Mouse (Mus musculus): Measurements from ENCODE around the gene Ube2dnl2. TPM values are rescaled to one million over a fixed set of nuclear protein-coding genes. Genes with fewer than 3 reads are reported as not detected.

Ube2dnl2 gene
- total RNA-seq (2015; ENCODE audit: low replicate concordance) (not detected in 2 replicates), total RNA-seq (2017; ENCODE audit: low replicate concordance) (not detected in 2 replicates)

DNA sequence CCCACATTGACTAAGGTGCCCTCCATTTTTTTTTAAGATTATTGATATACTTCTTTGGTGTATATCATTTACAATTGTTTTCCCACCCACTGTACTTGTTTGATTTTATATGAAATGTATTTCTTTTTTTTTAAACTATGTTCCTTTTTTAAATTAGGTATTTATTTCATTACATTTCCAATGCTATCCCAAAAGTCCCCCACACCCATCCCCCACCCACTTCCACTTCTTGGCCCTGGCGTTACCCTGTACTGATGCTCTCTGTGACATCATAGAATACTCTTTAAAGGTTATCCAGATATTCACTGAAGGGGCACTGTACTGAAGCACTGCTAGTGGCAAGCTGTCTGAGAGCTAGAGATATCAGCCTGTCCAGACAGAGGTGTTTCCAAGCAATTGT, at the start of gene Ube2dnl2:
Gene Ube2dnl2 (plus strand): TSS at position 301 of the 400 bp plus-strand sequence.
- ATAC-seq (replicated peaks; ENCODE audit: low FRiP score, poor library complexity, severe bottlenecking) = no peak

DNA sequence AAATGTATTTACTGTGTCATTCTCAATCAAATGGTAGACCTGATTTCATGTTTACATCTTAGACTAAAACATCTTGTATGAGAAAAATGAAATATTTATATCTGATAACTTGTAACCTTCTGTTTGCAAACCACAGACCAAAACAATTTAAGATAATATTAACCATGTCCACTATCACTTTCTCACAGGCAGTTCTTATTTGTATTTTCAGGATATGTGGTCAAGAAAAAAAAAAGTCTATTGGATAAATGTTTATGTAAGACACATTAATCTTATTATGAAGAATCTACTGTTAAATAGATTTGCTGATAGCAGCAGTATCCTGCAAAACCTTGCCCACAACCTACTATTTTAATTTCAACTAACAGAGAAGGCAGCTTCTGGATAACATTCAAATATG, 11.9 kb upstream of the Ube2dnl2 start:
- no peak for ATAC-seq (replicated peaks; ENCODE audit: low FRiP score, poor library complexity, severe bottlenecking)

DNA sequence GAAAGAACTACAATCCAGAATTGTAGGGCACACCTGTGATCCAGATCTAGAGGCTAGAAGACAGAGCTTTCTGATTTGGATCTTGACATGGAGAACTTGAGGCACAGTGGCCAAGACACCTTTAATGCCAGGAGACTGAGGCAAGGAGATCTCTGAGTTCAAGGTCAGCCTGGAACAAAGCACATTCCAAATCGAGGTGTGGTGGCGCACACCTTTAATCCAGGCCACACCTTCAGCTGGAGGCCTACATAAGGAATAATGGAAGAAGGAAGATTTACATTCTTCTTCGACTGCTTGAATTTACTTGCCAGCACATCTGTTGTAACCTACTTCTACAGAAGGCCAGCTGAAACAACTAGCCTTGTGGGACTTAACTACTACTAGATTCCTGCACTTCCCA, 9.9 kb upstream of the Ube2dnl2 start:
- no peak for ATAC-seq (replicated peaks; ENCODE audit: low FRiP score, poor library complexity, severe bottlenecking)

DNA sequence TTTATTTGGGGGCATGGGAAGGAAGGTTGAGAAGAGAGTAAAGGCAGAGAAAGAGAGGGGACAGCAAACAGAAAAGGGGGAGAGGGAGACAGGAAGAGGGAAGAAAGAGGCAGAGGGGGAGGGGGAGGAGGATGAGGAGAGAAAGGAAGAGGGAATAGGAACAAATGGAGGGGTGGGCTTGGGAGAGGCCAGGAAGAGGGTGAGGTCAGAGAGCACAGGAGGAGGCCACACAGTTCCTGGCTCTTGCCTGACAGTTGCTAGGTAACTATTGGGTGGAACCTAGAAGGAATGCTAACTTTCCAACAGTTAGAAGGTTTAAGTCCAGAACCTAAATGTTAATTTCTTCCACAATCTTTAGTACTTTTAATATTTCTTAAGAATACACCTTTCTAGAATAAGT, 4.0 kb upstream of the Ube2dnl2 start:
- ATAC-seq (replicated peaks; ENCODE audit: low FRiP score, poor library complexity, severe bottlenecking) = no peak

DNA sequence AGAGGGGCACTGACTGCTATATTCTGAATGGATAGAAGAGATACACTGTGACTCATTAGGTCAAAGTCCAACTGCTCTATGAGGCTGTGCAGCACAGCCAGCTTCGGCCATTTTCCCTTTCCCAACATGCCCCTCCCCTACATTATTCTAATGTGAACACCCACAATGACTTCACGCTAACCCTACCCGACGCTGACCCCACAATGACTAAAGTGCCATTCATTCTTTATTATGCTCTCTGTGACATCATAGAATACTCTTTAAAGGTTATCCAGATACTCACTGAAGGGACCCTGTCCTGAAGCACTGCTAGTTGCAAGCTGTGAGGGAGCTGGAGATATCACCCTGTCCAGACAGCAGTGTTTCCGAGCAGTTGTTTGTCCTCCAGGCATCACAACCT, 2.7 kb upstream of the Ube2dnl2 start, which contains the start of gene Ube2dnl1:
Gene Ube2dnl1 (plus strand): TSS at position 301 of the 400 bp plus-strand sequence.
- no peak for ATAC-seq (replicated peaks; ENCODE audit: low FRiP score, poor library complexity, severe bottlenecking)

DNA sequence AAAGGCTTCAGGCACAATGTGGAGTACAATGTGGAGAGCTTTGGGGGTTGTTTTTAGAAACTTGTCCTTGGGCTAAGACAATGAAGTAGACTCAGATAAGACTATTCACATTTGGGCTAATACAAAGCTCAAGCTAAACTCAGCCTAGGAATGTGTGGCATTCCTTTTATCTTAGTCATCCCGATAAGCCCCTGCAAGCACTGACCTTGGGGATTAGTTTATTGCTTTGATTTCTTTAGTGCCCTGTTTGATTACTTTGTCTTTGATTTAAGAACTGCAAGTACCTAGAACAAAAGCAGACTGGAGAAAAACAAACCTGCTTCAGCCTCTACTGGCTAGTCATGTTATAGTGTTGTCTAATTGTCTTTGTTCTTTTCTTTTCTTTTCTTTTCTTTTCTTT, 47.7 kb downstream of the Ube2dnl2 start:
- ATAC-seq (replicated peaks; ENCODE audit: low FRiP score, poor library complexity, severe bottlenecking) = no peak

Other genes starting within 250 kb of the Ube2dnl2 start
- not detected in 2 replicates for gene Ube2dnl1, start 2.6 kb upstream of the Ube2dnl2 start, total RNA-seq (2015; ENCODE audit: low replicate concordance)
- gene Ube2dnl1, start 2.6 kb upstream of the Ube2dnl2 start, total RNA-seq (2017; ENCODE audit: low replicate concordance) = not detected in 2 replicates